Mouse (Mus musculus) ES-E14 (cell line): ENCODE data around the gene Gm21083.
"Not testable (repeated sequence)": the region's sequence is repeated elsewhere in the genome, so short reads cannot be mapped to it uniquely, and the experiment has no call there.

Experiments
- CHD2 ChIP-seq: IDR thresholded peaks from 2 replicates; pipeline ENCODE4 v1.6.1; 2014; ENCODE audit warnings: mild to moderate bottlenecking, low read depth, low read length, inconsistent platforms
- HCFC1 ChIP-seq: IDR thresholded peaks from 2 replicates; pipeline ENCODE4 v1.6.1; 2012; ENCODE audit warnings: low read length, inconsistent platforms, borderline replicate concordance; ENCODE audit not compliant: insufficient read depth
- MAFK ChIP-seq: IDR thresholded peaks from 2 replicates; pipeline ENCODE4 v1.6.1; 2014; ENCODE audit warnings: mild to moderate bottlenecking, low read depth, low read length, inconsistent platforms; ENCODE audit not compliant: insufficient read depth
- ZC3H11A ChIP-seq: IDR thresholded peaks from 2 replicates; pipeline ENCODE4 v1.6.1; 2012; ENCODE audit warnings: low read depth, mild to moderate bottlenecking, inconsistent platforms, low read length, borderline replicate concordance
- ZNF384 ChIP-seq: IDR thresholded peaks from 2 replicates; pipeline ENCODE4 v1.6.1; 2012; ENCODE audit warnings: low read depth, low read length, inconsistent platforms

- TF ChIP-seq ZC3H11A, ZNF384, HCFC1, MAFK, CHD2: not testable (repeated sequence)
Observed at GRCm38 (mm10) chr5:15549606-15550005, 27.5 kb upstream of the Gm21083 start.
